Mouse (Mus musculus): ENCODE measurements around the gene Shc4. TPM values are rescaled to one million over a fixed set of nuclear protein-coding genes. Genes with fewer than 3 reads are reported as not detected.

Gene Shc4
- polyA plus RNA-seq, 1 experiment from 2014 or later, result 1.8 TPM

- Histone ChIP-seq H3K4me2 (peak overlapping the region; percentile 89), H3K4me3 (peak overlapping the region; percentile 47), H3K9ac (peak overlapping the region; percentile 33), H3K27me3 (peaks cover 32% of the 10 kb centered on the region), H3K4me1 (peaks cover 25% of the 10 kb centered on the region), H3K27ac (0 out of 2 replicates have a peak overlapping the region, but pooled peaks have one; percentile 1), H3K9me3 (no peaks in the 10 kb centered on the region), H3K36me3 (no peaks in the 10 kb centered on the region)
- peak; percentile 66 for ATAC-seq (ENCODE audit: insufficient number of reproducible peaks, low FRiP score, low TSS enrichment, low read depth)
- WGBS, result under 1% methylated on average over 34 of the region's 34 CpGs
Measured at GRCm38 (mm10) chr2:125723408-125724085, 401 bp downstream of the Shc4 start.

GRCm38 (mm10) chr2:125723086-125723407, 901 bp downstream of the Shc4 start:
- WGBS, result 3% methylated on average over 18 of the region's 18 CpGs
- Histone ChIP-seq H3K4me3 (peak overlapping the region; percentile 47), H3K4me1 (peaks cover 25% of the 10 kb centered on the region), H3K27me3 (peaks cover 32% of the 10 kb centered on the region), H3K4me2 (peak overlapping the region; percentile 89), H3K9ac (peak overlapping the region; percentile 33), H3K27ac (no peak overlapping the region), H3K36me3 (no peaks in the 10 kb centered on the region), H3K9me3 (no peaks in the 10 kb centered on the region)
- ATAC-seq (ENCODE audit: insufficient number of reproducible peaks, low FRiP score, low TSS enrichment, low read depth), result no peak

- Histone ChIP-seq H3K4me1 (no peaks in the 10 kb centered on the region), H3K9me3 (no peaks in the 10 kb centered on the region), H3K27me3 (peaks cover 7% of the 10 kb centered on the region), H3K36me3 (no peaks in the 10 kb centered on the region), H3K27ac (no peak overlapping the region), H3K4me2 (no peak overlapping the region), H3K4me3 (no peak overlapping the region), H3K9ac (no peak overlapping the region)
- 80% methylated on average over 8 of the region's 8 CpGs for WGBS
- ATAC-seq (ENCODE audit: insufficient number of reproducible peaks, low FRiP score, low TSS enrichment, low read depth), result no peak
Measured at GRCm38 (mm10) chr2:125716599-125716998, 7.3 kb downstream of the Shc4 start.

- no peak for ATAC-seq (ENCODE audit: insufficient number of reproducible peaks, low FRiP score, low TSS enrichment, low read depth)
- no peaks in the 10 kb centered on the region for H3K4me1 ChIP-seq
- H3K4me2 ChIP-seq, result no peak overlapping the region
- H3K27me3 ChIP-seq, result no peaks in the 10 kb centered on the region
- no peak overlapping the region for H3K27ac ChIP-seq
- WGBS, result 80% methylated on average over 5 of the region's 5 CpGs
- H3K9ac ChIP-seq, result no peak overlapping the region
- H3K36me3 ChIP-seq, result no peaks in the 10 kb centered on the region
- no peaks in the 10 kb centered on the region for H3K9me3 ChIP-seq
- no peak overlapping the region for H3K4me3 ChIP-seq
Measured at GRCm38 (mm10) chr2:125706510-125706921, 17.4 kb downstream of the Shc4 start.

- no peak overlapping the region for H3K27ac ChIP-seq
- H3K9ac ChIP-seq, result no peak overlapping the region
- 57% methylated on average over 12 of the region's 12 CpGs for WGBS
- ATAC-seq (ENCODE audit: insufficient number of reproducible peaks, low FRiP score, low TSS enrichment, low read depth), result no peak
- no peak overlapping the region for H3K4me3 ChIP-seq
- no peaks in the 10 kb centered on the region for H3K4me1 ChIP-seq
- H3K9me3 ChIP-seq, result no peaks in the 10 kb centered on the region
- H3K4me2 ChIP-seq, result no peak overlapping the region
- no peaks in the 10 kb centered on the region for H3K36me3 ChIP-seq
- H3K27me3 ChIP-seq, result no peaks in the 10 kb centered on the region
Measured at GRCm38 (mm10) chr2:125704907-125705631, 18.9 kb downstream of the Shc4 start.

- H3K27me3 ChIP-seq, result no peaks in the 10 kb centered on the region
- no peak for ATAC-seq (ENCODE audit: insufficient number of reproducible peaks, low FRiP score, low TSS enrichment, low read depth)
- H3K4me1 ChIP-seq, result no peaks in the 10 kb centered on the region
- H3K27ac ChIP-seq, result no peak overlapping the region
- no peak overlapping the region for H3K9ac ChIP-seq
- H3K4me3 ChIP-seq, result no peak overlapping the region
- no peaks in the 10 kb centered on the region for H3K9me3 ChIP-seq
- no peak overlapping the region for H3K4me2 ChIP-seq
- no peaks in the 10 kb centered on the region for H3K36me3 ChIP-seq
- WGBS, result 72% methylated on average over 2 of the region's 2 CpGs
Measured at GRCm38 (mm10) chr2:125702851-125703250, 21.1 kb downstream of the Shc4 start.

- 91% methylated on average over 2 of the region's 2 CpGs for WGBS
- Histone ChIP-seq H3K36me3 (no peaks in the 10 kb centered on the region), H3K9ac (no peak overlapping the region), H3K4me3 (no peak overlapping the region), H3K4me2 (no peak overlapping the region), H3K27ac (no peak overlapping the region), H3K4me1 (no peaks in the 10 kb centered on the region), H3K27me3 (no peaks in the 10 kb centered on the region), H3K9me3 (no peaks in the 10 kb centered on the region)
- ATAC-seq (ENCODE audit: insufficient number of reproducible peaks, low FRiP score, low TSS enrichment, low read depth), result no peak
Measured at GRCm38 (mm10) chr2:125701606-125702005, 22.3 kb downstream of the Shc4 start.

- Histone ChIP-seq H3K27me3 (no peaks in the 10 kb centered on the region), H3K9me3 (no peaks in the 10 kb centered on the region)
Measured at GRCm38 (mm10) chr2:125696219-125696618, 27.7 kb downstream of the Shc4 start.

GRCm38 (mm10) chr2:125694798-125695197, 29.1 kb downstream of the Shc4 start:
- WGBS, result 68% methylated on average over 2 of the region's 2 CpGs
- H3K4me3 ChIP-seq, result no peak overlapping the region
- no peak for ATAC-seq (ENCODE audit: insufficient number of reproducible peaks, low FRiP score, low TSS enrichment, low read depth)

More at GRCm38 (mm10) chr2:125696219-125696618, 27.7 kb downstream of the Shc4 start:
- Histone ChIP-seq H3K36me3 (no peaks in the 10 kb centered on the region), H3K27ac (no peak overlapping the region), H3K4me1 (no peaks in the 10 kb centered on the region), H3K4me3 (no peak overlapping the region), H3K4me2 (no peak overlapping the region), H3K9ac (no peak overlapping the region)
- ATAC-seq (ENCODE audit: insufficient number of reproducible peaks, low FRiP score, low TSS enrichment, low read depth), result no peak
- WGBS, result 56% methylated on average over 2 of the region's 2 CpGs

GRCm38 (mm10) chr2:125692010-125692409, 31.9 kb downstream of the Shc4 start:
- H3K4me2 ChIP-seq, result no peak overlapping the region
- H3K4me3 ChIP-seq, result no peak overlapping the region
- 39% methylated on average over 2 of the region's 2 CpGs for WGBS
- H3K27ac ChIP-seq, result no peak overlapping the region
- no peaks in the 10 kb centered on the region for H3K36me3 ChIP-seq
- no peak overlapping the region for H3K9ac ChIP-seq
- ATAC-seq (ENCODE audit: insufficient number of reproducible peaks, low FRiP score, low TSS enrichment, low read depth), result no peak
- H3K4me1 ChIP-seq, result no peaks in the 10 kb centered on the region
- no peaks in the 10 kb centered on the region for H3K27me3 ChIP-seq
- no peaks in the 10 kb centered on the region for H3K9me3 ChIP-seq

More at GRCm38 (mm10) chr2:125694798-125695197, 29.1 kb downstream of the Shc4 start:
- Histone ChIP-seq H3K27ac (no peak overlapping the region), H3K4me1 (no peaks in the 10 kb centered on the region), H3K9ac (no peak overlapping the region), H3K9me3 (no peaks in the 10 kb centered on the region), H3K27me3 (no peaks in the 10 kb centered on the region), H3K36me3 (no peaks in the 10 kb centered on the region), H3K4me2 (no peak overlapping the region)

- Histone ChIP-seq H3K4me3 (no peak overlapping the region), H3K9me3 (no peaks in the 10 kb centered on the region), H3K36me3 (no peaks in the 10 kb centered on the region), H3K27ac (no peak overlapping the region), H3K4me1 (0 out of 2 replicates have a peak, but pooled peaks cover 7% of the 10 kb centered on the region), H3K9ac (no peak overlapping the region), H3K4me2 (no peak overlapping the region), H3K27me3 (no peaks in the 10 kb centered on the region)
- ATAC-seq (ENCODE audit: insufficient number of reproducible peaks, low FRiP score, low TSS enrichment, low read depth), result no peak
- WGBS, result 80% methylated on average over 9 of the region's 9 CpGs
Measured at GRCm38 (mm10) chr2:125685441-125686150, 38.4 kb downstream of the Shc4 start.

All from limb, embryonic 15.5 days (tissue).